Mouse (Mus musculus): ENCODE data around the gene Setmar.

- TF ChIP-seq EP300 (optimal IDR thresholded peaks at IDR 0.05) (no peak), CTCF (IDR thresholded peaks at IDR 0.05; ENCODE audit: low read depth) (no peak)
Observed at GRCm38 (mm10) chr6:108111693-108112092, 46.8 kb downstream of the Setmar start.

Measured in stomach, postnatal 0 days (tissue).